Mouse (Mus musculus): ENCODE results near the gene Pnpla1. TPM values are rescaled to one million over a fixed set of nuclear protein-coding genes. Genes with fewer than 3 reads are reported as not detected.

Pnpla1 gene
- polyA plus RNA-seq, 1 experiment from 2014 or later, result not detected

DNA sequence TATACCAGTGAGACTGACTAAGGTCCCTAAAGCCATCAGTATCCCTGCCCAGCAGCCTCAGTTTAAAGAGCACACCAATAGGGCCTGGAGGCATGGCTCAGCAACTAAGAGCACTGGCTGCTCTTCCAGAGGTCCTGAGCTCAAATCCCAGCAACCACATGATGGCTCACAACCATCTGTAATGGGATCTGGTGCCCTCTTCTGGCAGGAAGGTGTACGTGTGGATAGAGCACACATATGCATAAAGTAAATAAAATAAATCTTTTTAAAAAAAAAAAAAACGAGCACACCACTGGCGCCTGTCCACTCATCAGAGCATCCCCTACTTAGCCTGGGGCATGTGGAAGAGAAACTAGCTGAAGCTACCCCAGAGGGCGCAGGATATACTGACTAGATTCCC lies 43.3 kb downstream of the Pnpla1 start:
- Histone ChIP-seq H3K4me3 (replicated peaks; ENCODE audit: low read depth, low read length) (no peak overlapping the region), H3K4me1 (replicated peaks; ENCODE audit: insufficient read depth, low read length) (no peaks in the 10 kb centered on the region), H3K9me3 (replicated peaks; ENCODE audit: low read length) (no peaks in the 10 kb centered on the region), H3K27me3 (ENCODE audit: insufficient read depth, low read length) (no peaks in the 10 kb centered on the region), H3K36me3 (ENCODE audit: insufficient read depth, low read length) (no peaks in the 10 kb centered on the region), H3K4me2 (ENCODE audit: low read length) (no peak overlapping the region), H3K9ac (ENCODE audit: low read depth, low read length) (no peak overlapping the region), H3K27ac (no peak overlapping the region)
- ATAC-seq (replicated peaks; ENCODE audit: low FRiP score, low read depth), result no peak
- DNase-seq (ENCODE audit: low spot score), result no peak
- WGBS, result 75% methylated on average over 4 of the region's 4 CpGs
- TF ChIP-seq CTCF (IDR thresholded peaks at IDR 0.05; ENCODE audit: low read depth), result peak; percentile 47

- H3K27me3 ChIP-seq (ENCODE audit: insufficient read depth, low read length), result no peaks in the 10 kb centered on the region
- H3K9me3 ChIP-seq (replicated peaks; ENCODE audit: low read length), result no peaks in the 10 kb centered on the region
- H3K9ac ChIP-seq (ENCODE audit: low read depth, low read length), result no peak overlapping the region
- peak; percentile 82 for TF ChIP-seq CTCF (IDR thresholded peaks at IDR 0.05; ENCODE audit: low read depth)
- H3K36me3 ChIP-seq (ENCODE audit: insufficient read depth, low read length), result no peaks in the 10 kb centered on the region
- WGBS, result 31% methylated on average over 23 of the region's 23 CpGs
- H3K4me1 ChIP-seq (replicated peaks; ENCODE audit: insufficient read depth, low read length), result peaks cover 6% of the 10 kb centered on the region; the same call in 1 of the 2 replicates
- DNase-seq (ENCODE audit: low spot score) (peak; percentile 51), ATAC-seq (replicated peaks; ENCODE audit: low FRiP score, low read depth) (no peak)
- no peak overlapping the region for H3K4me3 ChIP-seq (replicated peaks; ENCODE audit: low read depth, low read length)
- H3K4me2 ChIP-seq (ENCODE audit: low read length), result no peak overlapping the region
- H3K27ac ChIP-seq, result no peak overlapping the region
Measured at GRCm38 (mm10) chr17:28904546-28905376, 46.5 kb downstream of the Pnpla1 start.

GRCm38 (mm10) chr17:28905377-28905916 lies 47.2 kb downstream of the Pnpla1 start:
- Histone ChIP-seq H3K27me3 (ENCODE audit: insufficient read depth, low read length) (no peaks in the 10 kb centered on the region), H3K4me1 (replicated peaks; ENCODE audit: insufficient read depth, low read length) (peaks cover 6% of the 10 kb centered on the region; the same call in 1 of the 2 replicates), H3K4me3 (replicated peaks; ENCODE audit: low read depth, low read length) (no peak overlapping the region), H3K9me3 (replicated peaks; ENCODE audit: low read length) (no peaks in the 10 kb centered on the region), H3K9ac (ENCODE audit: low read depth, low read length) (no peak overlapping the region), H3K27ac (no peak overlapping the region), H3K4me2 (ENCODE audit: low read length) (no peak overlapping the region), H3K36me3 (ENCODE audit: insufficient read depth, low read length) (no peaks in the 10 kb centered on the region)
- ATAC-seq (replicated peaks; ENCODE audit: low FRiP score, low read depth) (no peak), DNase-seq (ENCODE audit: low spot score) (no peak)
- 70% methylated on average over 13 of the region's 13 CpGs for WGBS
- TF ChIP-seq CTCF (IDR thresholded peaks at IDR 0.05; ENCODE audit: low read depth), result no peak

DNA sequence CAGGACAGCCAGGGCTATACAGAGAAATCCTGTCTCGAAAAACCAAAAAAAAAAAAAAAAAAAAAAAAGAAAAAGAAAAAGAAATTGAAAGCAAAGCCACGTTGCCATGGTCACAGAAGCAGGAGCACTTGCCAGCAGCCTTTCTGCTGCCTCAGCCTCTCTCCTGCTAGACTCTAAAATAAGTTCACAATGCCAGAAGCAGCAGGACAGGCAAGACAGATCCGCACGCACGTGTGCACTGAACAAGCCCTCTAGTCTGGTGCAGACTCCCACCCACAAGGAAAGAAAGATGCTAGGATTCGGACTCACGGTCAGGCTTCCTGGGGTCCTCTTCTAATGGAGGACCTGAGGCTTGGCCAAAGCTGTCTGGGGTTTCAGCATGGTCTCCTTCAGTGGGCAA lies 49.7 kb downstream of the Pnpla1 start:
- TF ChIP-seq CTCF (IDR thresholded peaks at IDR 0.05; ENCODE audit: low read depth), result no peak
- WGBS, result 82% methylated on average over 7 of the region's 7 CpGs
- Histone ChIP-seq H3K27ac (no peak overlapping the region), H3K4me1 (replicated peaks; ENCODE audit: insufficient read depth, low read length) (peaks cover 6% of the 10 kb centered on the region; the same call in 1 of the 2 replicates), H3K4me3 (replicated peaks; ENCODE audit: low read depth, low read length) (no peak overlapping the region), H3K9me3 (replicated peaks; ENCODE audit: low read length) (no peaks in the 10 kb centered on the region), H3K9ac (ENCODE audit: low read depth, low read length) (no peak overlapping the region), H3K4me2 (ENCODE audit: low read length) (no peak overlapping the region), H3K27me3 (ENCODE audit: insufficient read depth, low read length) (no peaks in the 10 kb centered on the region), H3K36me3 (ENCODE audit: insufficient read depth, low read length) (no peaks in the 10 kb centered on the region)
- no peak for DNase-seq (ENCODE audit: low spot score)
- ATAC-seq (replicated peaks; ENCODE audit: low FRiP score, low read depth), result no peak

GRCm38 (mm10) chr17:28909252-28909941 lies 51.2 kb downstream of the Pnpla1 start:
- Histone ChIP-seq H3K36me3 (ENCODE audit: insufficient read depth, low read length) (no peaks in the 10 kb centered on the region), H3K4me1 (replicated peaks; ENCODE audit: insufficient read depth, low read length) (peaks cover 6% of the 10 kb centered on the region; the same call in 1 of the 2 replicates), H3K27me3 (ENCODE audit: insufficient read depth, low read length) (no peaks in the 10 kb centered on the region), H3K4me3 (replicated peaks; ENCODE audit: low read depth, low read length) (peak overlapping the region; percentile 20), H3K9ac (ENCODE audit: low read depth, low read length) (peak overlapping the region; percentile 52), H3K27ac (peak overlapping the region; percentile 48), H3K9me3 (replicated peaks; ENCODE audit: low read length) (no peaks in the 10 kb centered on the region), H3K4me2 (ENCODE audit: low read length) (peak overlapping the region; percentile 58)
- peak; percentile 70 for TF ChIP-seq CTCF (IDR thresholded peaks at IDR 0.05; ENCODE audit: low read depth)
- DNase-seq (ENCODE audit: low spot score) (peak; percentile 73), ATAC-seq (replicated peaks; ENCODE audit: low FRiP score, low read depth) (no peak)
- WGBS, result 6% methylated on average over 29 of the region's 29 CpGs

GRCm38 (mm10) chr17:28910139-28910538 lies 51.9 kb downstream of the Pnpla1 start:
- Histone ChIP-seq H3K27ac (no peak overlapping the region), H3K4me3 (replicated peaks; ENCODE audit: low read depth, low read length) (no peak overlapping the region), H3K4me1 (replicated peaks; ENCODE audit: insufficient read depth, low read length) (peaks cover 6% of the 10 kb centered on the region; the same call in 1 of the 2 replicates), H3K9me3 (replicated peaks; ENCODE audit: low read length) (no peaks in the 10 kb centered on the region), H3K36me3 (ENCODE audit: insufficient read depth, low read length) (no peaks in the 10 kb centered on the region), H3K9ac (ENCODE audit: low read depth, low read length) (no peak overlapping the region), H3K27me3 (ENCODE audit: insufficient read depth, low read length) (no peaks in the 10 kb centered on the region), H3K4me2 (ENCODE audit: low read length) (peak overlapping the region; percentile 58)
- peak; percentile 35; the same call in 1 of the 2 replicates for TF ChIP-seq CTCF (IDR thresholded peaks at IDR 0.05; ENCODE audit: low read depth)
- WGBS, result 38% methylated on average over 7 of the region's 7 CpGs
- ATAC-seq (replicated peaks; ENCODE audit: low FRiP score, low read depth) (peak; percentile 74), DNase-seq (ENCODE audit: low spot score) (peak; percentile 47)
